Mouse (Mus musculus) liver, embryonic 14.5 days (tissue): ENCODE measurements at regions not wholly inside any gene's neighbourhood (a gene's known extent, or its start where the extent isn't known, plus 50 kb on each side); places are given as distances from the start of the nearest gene placed in this dataset.

Experiments used
- ATAC-seq: fragments of 200-750 bp; cut with Nextera tagmentation; 2 replicates; pipeline ENCODE4 v1.8.0; 2017; ENCODE audit warnings: moderate number of reproducible peaks, mild to moderate bottlenecking, moderate library complexity; ENCODE audit not compliant: insufficient read depth
- DNase-seq, 3 experiments: peaks; one replicate each; pipeline ENCODE4 v3.0.0-alpha.2; 2012 to 2013; ENCODE audit warnings: low read depth in 3 of 3, low spot score in 3 of 3
- H3K27ac ChIP-seq: fragments of 300-500 bp; sonication (generic); 2 replicates; pipeline ENCODE4 v1.5.1; 2014; ENCODE audit warnings: moderate library complexity, mild to moderate bottlenecking, control low read depth, inconsistent platforms
- H3K27me3 ChIP-seq: fragments of 300-500 bp; sonication (generic); 2 replicates; pipeline ENCODE4 v1.6.1; 2014; ENCODE audit warnings: mild to moderate bottlenecking, low read length, moderate library complexity; ENCODE audit not compliant: control insufficient read depth, insufficient read depth
- H3K36me3 ChIP-seq: fragments of 300-500 bp; sonication (generic); replicated peaks from 2 replicates; pipeline ENCODE4 v1.6.1; 2014; ENCODE audit warnings: low read depth; ENCODE audit not compliant: control insufficient read depth, insufficient read depth
- H3K4me1 ChIP-seq, 2 experiments: fragments of 200-500 bp in 1 of 2; fragments of 300-500 bp in 1 of 2; sonication (generic) in 1 of 2; replicated peaks; 2 replicates each; pipeline ENCODE4 v1.6.1; 2012 to 2014; ENCODE audit warnings: antibody characterized with exemption in 1 of 2, inconsistent platforms in 1 of 2, low read length in 1 of 2; ENCODE audit not compliant: control insufficient read depth in 2 of 2, insufficient read depth in 2 of 2
- H3K4me2 ChIP-seq: fragments of 300-500 bp; sonication (generic); 2 replicates; pipeline ENCODE4 v1.6.1; 2014; ENCODE audit warnings: low read depth, mild to moderate bottlenecking, control low read depth, moderate library complexity
- H3K4me3 ChIP-seq, 2 experiments: fragments of 200-500 bp in 1 of 2; fragments of 300-500 bp in 1 of 2; sonication (generic) in 1 of 2; 2 replicates each; pipeline ENCODE4 v1.5.1; 2012 to 2014; ENCODE audit warnings: low read depth in 2 of 2, low read length in 2 of 2, mild to moderate bottlenecking in 2 of 2, control low read depth in 1 of 2, inconsistent platforms in 1 of 2, moderate library complexity in 1 of 2; ENCODE audit not compliant: insufficient read depth in 1 of 2
- H3K9ac ChIP-seq: fragments of 300-500 bp; sonication (generic); replicated peaks from 2 replicates; pipeline ENCODE4 v1.6.1; 2014; ENCODE audit warnings: mild to moderate bottlenecking, control low read depth, moderate library complexity
- H3K9me3 ChIP-seq: fragments of 300-500 bp; sonication (generic); 2 replicates; pipeline ENCODE4 v1.6.1; 2016; ENCODE audit warnings: low read length, mixed read lengths; ENCODE audit not compliant: control insufficient read depth
- CTCF ChIP-seq: IDR thresholded peaks from 2 replicates; pipeline ENCODE4 v1.5.1; 2016; ENCODE audit warnings: antibody characterized with exemption, low read depth, control low read depth
- EP300 ChIP-seq: IDR thresholded peaks from 2 replicates; pipeline ENCODE4 v1.6.1; 2016; ENCODE audit warnings: antibody characterized with exemption, low read depth
- WGBS: fragments of 180-500 bp; shearing (Covaris S2); extraction: QIAGEN DNeasy Blood & Tissue Kit; methylation state at CpG from one replicate; pipeline ENCODE4 v1.1.7; 2014; ENCODE audit not compliant: insufficient replicate concordance; 5-methylcytosine and 5-hydroxymethylcytosine counted together

GRCm38 (mm10) chr12:113413996-113414395 is 75.3 kb upstream of the Adam6b start:
- WGBS, result 39% methylated on average over 1 of the region's 1 CpGs
- Histone ChIP-seq H3K27me3 (no peaks in the 10 kb centered on the region), H3K9ac (no peak overlapping the region), H3K4me1 (no peaks in the 10 kb centered on the region), H3K4me2 (no peak overlapping the region), H3K36me3 (no peaks in the 10 kb centered on the region), H3K9me3 (no peaks in the 10 kb centered on the region), H3K4me3 (no peak overlapping the region), H3K27ac (no peak overlapping the region)
- DNase-seq (no peak), ATAC-seq (no peak)
- TF ChIP-seq EP300 (no peak), CTCF (no peak)

GRCm38 (mm10) chr12:113417521-113417920 is 71.8 kb upstream of the Adam6b start:
- H3K9ac ChIP-seq, result no peak overlapping the region
- no peaks in the 10 kb centered on the region for H3K9me3 ChIP-seq
- DNase-seq, result no peak
- H3K4me2 ChIP-seq, result no peak overlapping the region
- H3K27ac ChIP-seq, result no peak overlapping the region
- H3K36me3 ChIP-seq, result no peaks in the 10 kb centered on the region
- 27% methylated on average over 1 of the region's 1 CpGs for WGBS
- ATAC-seq, result no peak
- TF ChIP-seq CTCF, result no peak
- no peak for TF ChIP-seq EP300
- H3K4me3 ChIP-seq, result no peak overlapping the region
- no peaks in the 10 kb centered on the region for H3K4me1 ChIP-seq
- no peaks in the 10 kb centered on the region for H3K27me3 ChIP-seq

- 66% methylated on average over 5 of the region's 5 CpGs for WGBS
- no peak overlapping the region for H3K9ac ChIP-seq
- DNase-seq, result no peak
Observed at GRCm38 (mm10) chr12:113418731-113419402, 70.4 kb upstream of the Adam6b start.

GRCm38 (mm10) chr12:113420721-113421305 is 68.5 kb upstream of the Adam6b start:
- no peak overlapping the region for H3K9ac ChIP-seq
- TF ChIP-seq CTCF, result no peak
- no peak for TF ChIP-seq EP300
- ATAC-seq (no peak), DNase-seq (no peak)
- H3K4me3 ChIP-seq, result no peak overlapping the region
- 53% methylated on average over 9 of the region's 9 CpGs for WGBS
- no peaks in the 10 kb centered on the region for H3K36me3 ChIP-seq
- H3K4me2 ChIP-seq, result no peak overlapping the region
- H3K4me1 ChIP-seq, result no peaks in the 10 kb centered on the region
- H3K27ac ChIP-seq, result no peak overlapping the region
- H3K9me3 ChIP-seq, result no peaks in the 10 kb centered on the region
- H3K27me3 ChIP-seq, result no peaks in the 10 kb centered on the region

More at GRCm38 (mm10) chr12:113418731-113419402, 70.4 kb upstream of the Adam6b start:
- H3K4me1 ChIP-seq, result no peaks in the 10 kb centered on the region
- ATAC-seq, result no peak
- no peak overlapping the region for H3K4me2 ChIP-seq
- no peaks in the 10 kb centered on the region for H3K36me3 ChIP-seq
- H3K4me3 ChIP-seq, result no peak overlapping the region
- H3K9me3 ChIP-seq, result no peaks in the 10 kb centered on the region
- TF ChIP-seq EP300 (no peak), CTCF (no peak)
- H3K27me3 ChIP-seq, result no peaks in the 10 kb centered on the region
- H3K27ac ChIP-seq, result no peak overlapping the region

GRCm38 (mm10) chr12:113421716-113422595 is 67.4 kb upstream of the Adam6b start:
- 61% methylated on average over 16 of the region's 16 CpGs for WGBS
- H3K9me3 ChIP-seq, result no peaks in the 10 kb centered on the region
- no peaks in the 10 kb centered on the region for H3K4me1 ChIP-seq
- no peak overlapping the region for H3K9ac ChIP-seq
- ATAC-seq (no peak), DNase-seq (no peak)
- H3K4me3 ChIP-seq, result no peak overlapping the region
- H3K36me3 ChIP-seq, result no peaks in the 10 kb centered on the region
- TF ChIP-seq EP300 (no peak), CTCF (no peak)
- no peak overlapping the region for H3K4me2 ChIP-seq
- no peaks in the 10 kb centered on the region for H3K27me3 ChIP-seq
- no peak overlapping the region for H3K27ac ChIP-seq
